Mouse (Mus musculus) brain, embryonic 18.5 days (tissue): ENCODE results near the gene Card19.

ENCODE experiments used
- DNase-seq: peaks from one replicate; pipeline ENCODE4 v3.0.0-alpha.2; 2012; ENCODE audit warnings: low read depth, low spot score

Gene Card19

GRCm38 (mm10) chr13:49194811-49195210 lies 21.0 kb downstream of the Card19 start:
- DNase-seq: no peak

GRCm38 (mm10) chr13:49193650-49194049 lies 22.2 kb downstream of the Card19 start:
- DNase-seq: no peak

- DNase-seq: no peak
These were observed 23.5 kb downstream of the Card19 start for GRCm38 (mm10) chr13:49192156-49192855.

- DNase-seq: no peak
These were observed 24.2 kb downstream of the Card19 start for GRCm38 (mm10) chr13:49191673-49192035.

GRCm38 (mm10) chr13:49190876-49191672 lies 24.8 kb downstream of the Card19 start:
- no peak for DNase-seq

- DNase-seq: no peak
These were observed 25.6 kb downstream of the Card19 start for GRCm38 (mm10) chr13:49189970-49190870.

- DNase-seq: no peak
These were observed 26.9 kb downstream of the Card19 start for GRCm38 (mm10) chr13:49188966-49189360.

- DNase-seq: no peak
These were observed 27.4 kb downstream of the Card19 start for GRCm38 (mm10) chr13:49188219-49188965.

- DNase-seq: no peak
These were observed 28.3 kb downstream of the Card19 start, which contains the start of gene Ninj1 for GRCm38 (mm10) chr13:49187288-49188218. TSS of gene Ninj1 (plus strand) at chr13:49187485.

GRCm38 (mm10) chr13:49186798-49187287 lies 29.0 kb downstream of the Card19 start:
- no peak for DNase-seq

GRCm38 (mm10) chr13:49183646-49184045 lies 32.2 kb downstream of the Card19 start:
- DNase-seq: no peak

GRCm38 (mm10) chr13:49183161-49183560 lies 32.7 kb downstream of the Card19 start:
- no peak for DNase-seq

- DNase-seq: no peak
These were observed 34.3 kb downstream of the Card19 start for GRCm38 (mm10) chr13:49181411-49181984.

- DNase-seq: no peak
These were observed 35.1 kb downstream of the Card19 start for GRCm38 (mm10) chr13:49180691-49181090.

- no peak for DNase-seq
These were observed 35.6 kb downstream of the Card19 start for GRCm38 (mm10) chr13:49180274-49180673.

- peak; percentile 60 for DNase-seq
These were observed 36.8 kb downstream of the Card19 start for GRCm38 (mm10) chr13:49178839-49179585.

- no peak for DNase-seq
These were observed 40.3 kb downstream of the Card19 start for GRCm38 (mm10) chr13:49175509-49175908.

- DNase-seq: no peak
These were observed 42.8 kb downstream of the Card19 start for GRCm38 (mm10) chr13:49172971-49173596.
